Mouse (Mus musculus): ENCODE data around the gene Crygc.

DNA sequence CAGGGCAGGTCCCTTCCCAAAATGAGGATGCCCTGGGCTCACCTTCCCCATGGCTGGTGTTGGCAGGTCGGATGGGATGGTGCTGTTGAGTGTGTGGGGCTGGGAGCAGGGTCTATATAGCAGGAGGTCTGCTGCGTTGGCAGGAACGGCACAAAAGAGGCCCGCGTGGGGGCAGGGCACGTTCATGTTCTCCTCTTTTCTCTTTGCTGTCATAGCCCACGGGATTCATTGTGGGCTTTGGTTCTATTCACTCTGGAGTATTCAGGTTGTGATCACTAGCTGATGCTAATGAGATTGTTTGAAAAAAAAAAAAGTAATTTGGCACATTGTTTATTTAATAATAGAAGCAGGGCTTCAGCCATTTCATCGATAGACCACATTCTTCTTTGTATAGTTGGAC, 10.1 kb downstream of the Crygc start, which contains the start of gene Crygd:
- TF ChIP-seq CTCF (IDR thresholded peaks at IDR 0.05; ENCODE audit: insufficient read depth, low read depth, low read length), result no peak
- no peak for TF ChIP-seq POLR2A (IDR thresholded peaks at IDR 0.05; ENCODE audit: insufficient read depth, low read depth, low read length)
